Mouse (Mus musculus): ENCODE measurements around the gene Nrcam.

DNA sequence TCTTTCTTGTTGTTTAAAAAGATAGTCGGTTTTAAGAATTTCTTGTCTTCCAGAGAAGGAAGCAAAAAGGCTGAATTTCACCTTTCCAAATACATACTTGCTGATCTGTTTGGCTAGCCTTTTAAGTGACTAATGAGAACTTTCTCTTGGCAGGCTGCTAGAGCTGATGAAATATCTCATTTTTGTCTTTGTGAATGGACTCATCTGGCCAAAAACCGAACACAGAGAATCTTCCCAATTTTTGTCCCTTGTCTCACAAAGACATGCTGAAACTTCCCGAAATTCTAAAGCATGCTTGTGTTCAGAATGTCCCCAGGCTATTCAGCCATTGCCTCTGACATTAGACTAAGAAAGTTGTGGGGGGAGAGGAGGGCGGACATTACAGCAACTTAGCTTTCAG is 129.3 kb downstream of the Nrcam start:
- TF ChIP-seq CTCF (IDR thresholded peaks at IDR 0.05; ENCODE audit: low read depth) = no peak
- TF ChIP-seq EP300 (IDR thresholded peaks at IDR 0.05; ENCODE audit: low read depth) = no peak
